Mouse (Mus musculus) cerebellum, adult 2 months (tissue): ENCODE data around the gene Zfp467.

Experiments
- CTCF ChIP-seq: fragments of 200-500 bp; IDR thresholded peaks from 2 replicates; pipeline ENCODE4 v1.5.1; 2011; ENCODE audit warnings: low read depth, mild to moderate bottlenecking, control low read depth, low read length, moderate library complexity, borderline replicate concordance; ENCODE audit not compliant: insufficient read depth
- POLR2A ChIP-seq: fragments of 200-500 bp; IDR thresholded peaks from 2 replicates; pipeline ENCODE4 v1.6.1; 2011; ENCODE audit warnings: low read length, control low read depth, borderline replicate concordance; ENCODE audit not compliant: insufficient read depth

DNA sequence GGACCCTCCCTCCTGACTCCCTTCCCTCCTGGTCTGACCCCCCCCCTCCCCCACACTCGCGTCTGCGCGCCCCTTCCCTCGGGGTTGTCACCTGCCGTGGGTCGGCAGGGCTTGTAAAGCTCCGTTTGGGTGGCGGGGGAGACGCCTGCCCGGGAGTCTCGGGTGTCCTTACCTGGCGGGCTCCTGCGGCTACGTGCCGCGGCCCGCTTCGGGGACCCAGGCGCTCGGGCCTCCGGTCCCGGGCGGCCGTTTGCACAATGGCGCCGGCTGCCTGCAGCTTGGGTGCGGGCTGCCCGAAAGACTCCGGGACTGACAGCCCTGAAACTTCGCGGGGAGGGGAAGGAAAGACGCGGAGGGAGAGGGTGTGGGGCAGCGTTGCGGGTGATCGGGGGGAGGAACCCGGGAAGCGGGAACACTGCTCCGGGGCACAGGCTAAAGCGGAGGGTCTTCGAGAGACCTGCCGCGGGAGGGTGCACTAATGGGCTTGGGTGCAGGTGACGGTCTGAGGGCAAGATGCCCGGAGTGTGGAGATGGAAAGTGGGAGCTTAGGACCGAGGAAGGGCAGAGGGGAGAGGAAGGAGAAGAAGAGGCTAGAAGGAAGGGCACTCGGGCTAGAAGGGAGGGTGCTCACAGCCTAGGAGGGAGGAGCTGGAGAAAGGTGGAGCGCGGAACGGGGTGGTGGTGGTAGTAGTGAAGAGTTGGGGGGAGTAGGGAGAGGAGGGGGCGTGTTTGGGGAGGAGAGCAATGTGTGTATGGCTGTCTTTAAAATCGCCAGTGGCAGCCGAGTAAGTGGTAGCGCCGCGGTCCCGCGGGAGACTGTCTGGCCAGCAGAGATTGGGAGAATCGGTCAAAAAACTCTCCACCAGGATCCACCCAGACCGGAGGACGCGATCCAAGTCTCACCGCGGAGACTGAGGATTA lies at the start of gene Zfp467:
- TF ChIP-seq POLR2A (peak; percentile 61; the same call in 1 of the 2 replicates), CTCF (no peak)
